Mouse (Mus musculus): Measurements from ENCODE around the gene Mpeg1. TPM values are rescaled to one million over a fixed set of nuclear protein-coding genes. Genes with fewer than 3 reads are reported as not detected.

Mpeg1 gene
- polyA plus RNA-seq (2016; fragmentation: Nextera tagmentation; extraction: Ambion mirVana) = 0.70 and 0.75 TPM in 2 replicates

GRCm38 (mm10) chr19:12460282-12461249, at the start of gene Mpeg1:
TSS of gene Mpeg1 (plus strand) at chr19:12460779.
- Histone ChIP-seq H3K4me3 (no peak within 1 kb of the TSS), H3K4me2 (replicated peaks) (no peak within 1 kb of the TSS), H3K27me3 (no peaks in the 10 kb centered on the region), H3K9me3 (replicated peaks) (no peaks in the 10 kb centered on the region), H3K36me3 (0 out of 2 replicates have a peak, but pooled peaks cover 2% of the 10 kb centered on the region), H3K4me1 (no peaks in the 10 kb centered on the region), H3K27ac (no peak within 1 kb of the TSS), H3K9ac (no peak within 1 kb of the TSS)
- WGBS = 80% methylated on average over 11 of the region's 11 CpGs
- ATAC-seq (ENCODE audit: low FRiP score) = no peak

GRCm38 (mm10) chr19:12413737-12414136, 46.8 kb upstream of the Mpeg1 start:
- Histone ChIP-seq H3K4me3 (no peak overlapping the region), H3K4me1 (no peaks in the 10 kb centered on the region), H3K4me2 (replicated peaks) (no peak overlapping the region), H3K27ac (no peak overlapping the region), H3K9me3 (replicated peaks) (no peaks in the 10 kb centered on the region), H3K36me3 (no peaks in the 10 kb centered on the region), H3K9ac (no peak overlapping the region), H3K27me3 (no peaks in the 10 kb centered on the region)
- ATAC-seq (ENCODE audit: low FRiP score) = no peak

GRCm38 (mm10) chr19:12417361-12417760, 43.2 kb upstream of the Mpeg1 start, which contains the start of gene Olfr1441:
TSS of gene Olfr1441 (plus strand) at chr19:12417433.
- H3K4me2 ChIP-seq (replicated peaks) = no peak within 1 kb of the TSS
- H3K4me3 ChIP-seq = no peak within 1 kb of the TSS
- H3K9me3 ChIP-seq (replicated peaks) = no peaks in the 10 kb centered on the region
- H3K36me3 ChIP-seq = no peaks in the 10 kb centered on the region
- H3K4me1 ChIP-seq = no peaks in the 10 kb centered on the region
- no peaks in the 10 kb centered on the region for H3K27me3 ChIP-seq
- H3K9ac ChIP-seq = no peak within 1 kb of the TSS
- no peak for ATAC-seq (ENCODE audit: low FRiP score)
- no peak within 1 kb of the TSS for H3K27ac ChIP-seq

GRCm38 (mm10) chr19:12418312-12418711, 42.3 kb upstream of the Mpeg1 start:
- Histone ChIP-seq H3K9ac (no peak overlapping the region), H3K4me2 (replicated peaks) (no peak overlapping the region), H3K4me3 (no peak overlapping the region), H3K9me3 (replicated peaks) (no peaks in the 10 kb centered on the region), H3K27me3 (no peaks in the 10 kb centered on the region), H3K27ac (no peak overlapping the region), H3K4me1 (no peaks in the 10 kb centered on the region), H3K36me3 (no peaks in the 10 kb centered on the region)
- ATAC-seq (ENCODE audit: low FRiP score) = no peak
- 86% methylated on average over 3 of the region's 3 CpGs for WGBS

GRCm38 (mm10) chr19:12420555-12420954, 40.0 kb upstream of the Mpeg1 start:
- Histone ChIP-seq H3K9ac (no peak overlapping the region), H3K9me3 (replicated peaks) (no peaks in the 10 kb centered on the region), H3K4me2 (replicated peaks) (no peak overlapping the region), H3K36me3 (no peaks in the 10 kb centered on the region), H3K27ac (no peak overlapping the region), H3K4me1 (no peaks in the 10 kb centered on the region), H3K27me3 (no peaks in the 10 kb centered on the region), H3K4me3 (no peak overlapping the region)
- no peak for ATAC-seq (ENCODE audit: low FRiP score)
- 79% methylated on average over 6 of the region's 6 CpGs for WGBS

GRCm38 (mm10) chr19:12421680-12422079, 38.9 kb upstream of the Mpeg1 start:
- Histone ChIP-seq H3K27ac (no peak overlapping the region), H3K36me3 (no peaks in the 10 kb centered on the region), H3K9ac (no peak overlapping the region), H3K4me2 (replicated peaks) (no peak overlapping the region), H3K4me3 (no peak overlapping the region), H3K9me3 (replicated peaks) (no peaks in the 10 kb centered on the region), H3K27me3 (no peaks in the 10 kb centered on the region), H3K4me1 (no peaks in the 10 kb centered on the region)
- WGBS = 80% methylated on average over 1 of the region's 1 CpGs
- ATAC-seq (ENCODE audit: low FRiP score) = no peak

- no peak overlapping the region for H3K4me2 ChIP-seq (replicated peaks)
- no peaks in the 10 kb centered on the region for H3K36me3 ChIP-seq
- 96% methylated on average over 5 of the region's 5 CpGs for WGBS
- H3K27me3 ChIP-seq = no peaks in the 10 kb centered on the region
- H3K9ac ChIP-seq = no peak overlapping the region
- H3K4me3 ChIP-seq = no peak overlapping the region
- no peaks in the 10 kb centered on the region for H3K4me1 ChIP-seq
- H3K27ac ChIP-seq = no peak overlapping the region
- no peak for ATAC-seq (ENCODE audit: low FRiP score)
- H3K9me3 ChIP-seq (replicated peaks) = no peaks in the 10 kb centered on the region
Observed at GRCm38 (mm10) chr19:12427101-12427500, 33.5 kb upstream of the Mpeg1 start.

- H3K27me3 ChIP-seq = no peaks in the 10 kb centered on the region
- no peak for ATAC-seq (ENCODE audit: low FRiP score)
- H3K27ac ChIP-seq = no peak within 1 kb of the TSS
- no peaks in the 10 kb centered on the region for H3K36me3 ChIP-seq
- H3K9ac ChIP-seq = no peak within 1 kb of the TSS
- H3K9me3 ChIP-seq (replicated peaks) = no peaks in the 10 kb centered on the region
- H3K4me2 ChIP-seq (replicated peaks) = no peak within 1 kb of the TSS
- H3K4me1 ChIP-seq = no peaks in the 10 kb centered on the region
- WGBS = 95% methylated on average over 6 of the region's 6 CpGs
- no peak within 1 kb of the TSS for H3K4me3 ChIP-seq
Observed at GRCm38 (mm10) chr19:12427605-12428004, 33.0 kb upstream of the Mpeg1 start, which contains the start of gene Pfpl. TSS of gene Pfpl (plus strand) at chr19:12427905.

GRCm38 (mm10) chr19:12433033-12433432, 27.5 kb upstream of the Mpeg1 start:
- WGBS = 4% methylated on average over 2 of the region's 2 CpGs
- Histone ChIP-seq H3K9ac (no peak overlapping the region), H3K9me3 (replicated peaks) (no peaks in the 10 kb centered on the region), H3K27ac (no peak overlapping the region), H3K36me3 (no peaks in the 10 kb centered on the region), H3K4me3 (no peak overlapping the region), H3K4me1 (no peaks in the 10 kb centered on the region), H3K4me2 (replicated peaks) (no peak overlapping the region), H3K27me3 (no peaks in the 10 kb centered on the region)
- ATAC-seq (ENCODE audit: low FRiP score) = peak; percentile 67

GRCm38 (mm10) chr19:12435011-12435416, 25.6 kb upstream of the Mpeg1 start:
- ATAC-seq (ENCODE audit: low FRiP score) = no peak
- H3K36me3 ChIP-seq = no peaks in the 10 kb centered on the region
- 84% methylated on average over 4 of the region's 4 CpGs for WGBS
- H3K9me3 ChIP-seq (replicated peaks) = no peaks in the 10 kb centered on the region
- no peaks in the 10 kb centered on the region for H3K27me3 ChIP-seq
- H3K4me2 ChIP-seq (replicated peaks) = no peak overlapping the region
- H3K9ac ChIP-seq = no peak overlapping the region
- H3K4me3 ChIP-seq = no peak overlapping the region
- H3K4me1 ChIP-seq = no peaks in the 10 kb centered on the region
- no peak overlapping the region for H3K27ac ChIP-seq

GRCm38 (mm10) chr19:12435750-12436524, 24.6 kb upstream of the Mpeg1 start:
- WGBS = 84% methylated on average over 4 of the region's 4 CpGs
- no peaks in the 10 kb centered on the region for H3K27me3 ChIP-seq

GRCm38 (mm10) chr19:12439581-12439980, 21.0 kb upstream of the Mpeg1 start:
- H3K9ac ChIP-seq = no peak overlapping the region
- H3K4me2 ChIP-seq (replicated peaks) = no peak overlapping the region
- no peaks in the 10 kb centered on the region for H3K9me3 ChIP-seq (replicated peaks)
- no peaks in the 10 kb centered on the region for H3K36me3 ChIP-seq
- no peaks in the 10 kb centered on the region for H3K27me3 ChIP-seq
- no peak overlapping the region for H3K4me3 ChIP-seq
- no peaks in the 10 kb centered on the region for H3K4me1 ChIP-seq
- no peak overlapping the region for H3K27ac ChIP-seq
- WGBS = 57% methylated on average over 1 of the region's 1 CpGs
- no peak for ATAC-seq (ENCODE audit: low FRiP score)

More at GRCm38 (mm10) chr19:12435750-12436524, 24.6 kb upstream of the Mpeg1 start:
- ATAC-seq (ENCODE audit: low FRiP score) = no peak
- Histone ChIP-seq H3K4me1 (no peaks in the 10 kb centered on the region), H3K36me3 (no peaks in the 10 kb centered on the region), H3K4me2 (replicated peaks) (no peak overlapping the region), H3K9ac (no peak overlapping the region), H3K27ac (no peak overlapping the region), H3K4me3 (no peak overlapping the region), H3K9me3 (replicated peaks) (no peaks in the 10 kb centered on the region)
